Mouse (Mus musculus): ENCODE data around the gene Dusp1.

GRCm38 (mm10) chr17:26596168-26596658 is 34.3 kb upstream of the Dusp1 start:
- TF ChIP-seq CTCF (IDR thresholded peaks at IDR 0.05; ENCODE audit: control insufficient read depth, insufficient read depth, insufficient replicate concordance, low read depth, low read length), result no peak
- no peak for TF ChIP-seq POLR2A (IDR thresholded peaks at IDR 0.05; ENCODE audit: control insufficient read depth, low read depth, low read length)
